Mouse (Mus musculus) layer of hippocampus, adult 8-10 months (tissue): ENCODE data around the gene Scai. TPM values are rescaled to one million over a fixed set of nuclear protein-coding genes. Genes with fewer than 3 reads are reported as not detected.
A peak's percentile ranks its signal among the peaks of the same experiment; 100 is the strongest.
"Not testable (repeated sequence)": the region's sequence is repeated elsewhere in the genome, so short reads cannot be mapped to it uniquely, and the experiment has no call there.

ENCODE experiments used
- DNase-seq, 2 experiments: peaks; one replicate each; pipeline ENCODE4 v3.0.0; 2022; ENCODE audit warnings: low spot score in 2 of 2
- total RNA-seq, 4 experiments: library from RNA; stranded (reverse); gene quantifications; 2 replicates each; pipeline ENCODE4 v1.2.4; 2022

Scai gene
- total RNA-seq, 4 experiments from 2014 or later, result 50.6 to 68.0 (median 56.8) TPM

DNA sequence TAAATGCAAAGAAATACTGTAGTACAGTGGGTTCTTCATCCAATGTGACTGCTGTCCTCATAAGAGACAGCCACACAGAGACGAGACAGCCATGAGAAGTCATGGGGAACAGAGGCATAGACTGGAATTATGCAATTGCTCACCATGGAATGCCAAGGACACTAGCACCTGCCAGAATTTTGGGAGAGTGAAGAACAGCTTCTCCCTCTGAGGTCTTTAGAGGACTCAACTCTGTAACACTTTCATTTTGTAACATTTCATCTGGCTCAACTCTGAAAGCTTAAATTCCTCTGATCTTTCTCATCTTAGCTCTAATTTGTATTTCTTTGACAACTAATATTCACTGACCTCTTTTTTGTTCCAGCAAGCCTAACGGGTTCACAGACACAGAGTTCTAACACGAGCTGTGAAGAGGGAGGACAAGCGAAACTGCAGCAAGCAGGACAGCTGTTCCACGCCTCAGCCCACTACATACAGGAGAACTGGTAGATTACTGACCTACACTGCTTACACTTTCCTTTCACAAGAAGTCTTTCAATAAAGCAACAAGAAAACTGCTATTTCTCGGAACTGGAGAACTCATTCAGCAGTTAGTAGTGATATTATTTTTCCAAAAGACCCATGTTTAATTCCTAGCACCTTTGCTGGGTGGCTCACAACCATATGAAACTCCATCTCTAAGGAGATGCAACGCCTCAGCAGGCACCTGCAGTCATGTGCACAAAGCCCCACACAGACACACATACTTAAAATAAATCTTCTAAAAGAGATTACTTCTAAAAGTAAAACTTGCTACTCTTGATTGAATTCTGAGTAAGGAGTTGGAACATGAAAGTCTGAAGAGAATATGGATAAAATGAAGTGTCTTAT is 49.7 kb downstream of the Scai start:
- DNase-seq, result no peak

DNA sequence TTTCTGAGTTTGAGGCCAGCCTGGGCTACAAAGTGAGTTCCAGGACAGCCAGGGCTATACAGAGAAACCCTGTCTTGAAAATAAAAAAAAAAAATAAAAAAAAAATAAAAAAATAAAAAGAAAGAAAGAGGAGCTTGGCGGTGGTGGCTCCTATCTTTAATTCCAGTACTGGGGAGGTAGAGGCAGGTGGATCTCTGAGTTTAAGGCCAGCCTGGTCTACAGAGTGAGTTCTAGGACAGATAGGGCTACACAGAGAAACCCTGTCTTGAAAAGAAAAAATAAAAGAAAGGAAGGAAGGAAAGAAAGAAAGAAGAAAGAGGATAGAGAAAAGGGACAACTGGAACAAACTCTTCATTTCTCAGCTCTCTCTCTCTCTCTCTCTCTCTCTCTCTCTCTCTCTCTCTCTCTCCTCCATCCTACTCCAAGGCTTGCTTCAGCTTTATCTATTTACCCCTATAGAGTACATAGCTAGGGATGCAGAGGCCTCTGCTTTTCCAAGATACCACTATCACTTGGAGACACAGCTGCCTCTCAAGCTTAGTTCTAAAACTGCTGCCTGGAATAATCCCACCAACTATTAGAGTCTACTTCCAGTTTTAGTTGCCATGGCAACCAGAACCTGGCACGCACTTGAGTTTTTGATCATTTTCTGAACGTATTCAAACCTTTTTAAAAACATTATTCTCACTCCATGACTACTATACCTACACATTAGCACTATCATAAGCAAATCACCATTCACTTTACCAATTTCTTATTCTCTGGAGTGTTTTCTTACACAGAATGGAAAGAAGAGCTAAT is 60.8 kb downstream of the Scai start:
- DNase-seq, result peak in 1 of 2 experiments; percentile 49

GRCm38 (mm10) chr2:39124167-39124566 is 66.4 kb downstream of the Scai start:
- no peak for DNase-seq

- DNase-seq, result no peak
These were observed 69.4 kb downstream of the Scai start for GRCm38 (mm10) chr2:39121137-39121536.

DNA sequence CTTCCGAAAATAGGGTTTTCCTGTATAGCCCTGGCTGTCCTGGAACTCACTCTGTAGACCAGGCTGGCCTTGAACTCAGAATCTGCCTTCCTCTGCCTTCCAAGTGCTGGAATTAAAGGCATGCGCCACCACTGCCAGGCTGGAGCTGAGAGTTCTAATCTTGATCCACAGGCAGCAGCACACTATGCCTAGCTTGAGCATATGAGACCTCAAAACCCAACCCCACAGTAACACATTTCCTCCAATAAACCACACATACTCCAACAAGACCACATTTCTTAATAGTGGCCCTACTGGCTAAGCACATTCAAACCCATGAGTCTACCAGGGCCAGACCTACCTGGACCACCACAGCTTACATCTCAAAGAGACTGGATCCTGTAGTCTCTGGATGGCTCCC is 74.0 kb downstream of the Scai start:
- DNase-seq, result no peak

- DNase-seq, result no peak
These were observed 76.4 kb downstream of the Scai start for GRCm38 (mm10) chr2:39114093-39114492.

GRCm38 (mm10) chr2:39110514-39110913 is 80.0 kb downstream of the Scai start:
- DNase-seq, result no peak

DNA sequence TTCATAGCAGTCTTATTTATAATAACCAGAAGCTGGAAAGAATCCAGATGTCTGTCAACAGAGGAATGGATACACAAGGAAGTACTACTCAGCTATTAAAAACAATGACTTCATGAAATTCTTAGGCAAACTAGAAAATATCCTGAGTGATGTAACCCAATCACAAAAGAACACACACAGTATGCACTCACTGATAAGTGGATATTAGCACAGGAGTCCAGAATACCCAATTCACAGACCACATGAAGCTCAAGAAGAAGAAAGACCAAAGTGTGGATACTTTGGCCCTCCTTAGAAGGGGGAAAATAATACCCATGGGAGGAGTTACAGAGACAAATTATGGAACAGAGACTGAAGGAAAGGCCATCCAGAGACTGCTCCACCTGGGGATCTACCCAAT is 80.8 kb downstream of the Scai start:
- DNase-seq, result not testable (repeated sequence)

DNA sequence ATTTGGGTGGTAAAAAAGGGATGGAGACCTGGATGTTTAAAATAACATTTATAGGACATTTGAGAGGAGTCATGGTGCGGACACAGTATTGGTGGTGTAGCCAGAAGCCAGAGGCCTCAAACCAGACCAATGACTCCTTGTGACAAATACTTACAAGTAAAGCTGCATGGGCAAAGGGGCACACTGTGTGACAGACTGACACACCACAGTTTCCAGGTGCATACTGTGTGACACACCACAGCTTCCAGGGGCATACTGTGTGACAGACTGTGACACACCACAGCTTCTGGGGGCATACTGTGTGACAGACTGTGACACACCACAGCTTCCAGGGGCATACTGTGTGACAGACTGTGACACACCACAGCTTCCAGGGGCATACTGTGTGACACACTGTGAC is 90.6 kb downstream of the Scai start:
- DNase-seq, result not testable (repeated sequence)

DNA sequence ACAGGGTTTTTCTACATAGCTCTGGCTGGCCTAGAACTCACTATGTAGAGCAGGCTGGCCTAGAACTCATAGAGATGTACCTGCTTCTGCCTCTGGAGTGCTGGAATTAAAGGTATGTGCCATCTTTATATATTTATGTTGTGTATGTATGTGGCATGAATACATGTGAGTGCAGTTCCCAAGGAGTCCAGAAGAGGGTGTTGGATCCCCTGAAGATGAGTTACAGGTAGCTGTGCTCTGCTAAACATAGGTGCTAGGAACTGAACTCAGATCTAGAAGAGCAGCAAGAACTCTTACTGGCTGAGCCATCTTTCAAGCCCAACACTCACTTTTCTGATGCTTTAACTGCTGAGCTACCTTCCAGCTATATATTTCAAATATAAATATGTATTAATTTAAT is 92.5 kb downstream of the Scai start:
- no peak for DNase-seq

DNA sequence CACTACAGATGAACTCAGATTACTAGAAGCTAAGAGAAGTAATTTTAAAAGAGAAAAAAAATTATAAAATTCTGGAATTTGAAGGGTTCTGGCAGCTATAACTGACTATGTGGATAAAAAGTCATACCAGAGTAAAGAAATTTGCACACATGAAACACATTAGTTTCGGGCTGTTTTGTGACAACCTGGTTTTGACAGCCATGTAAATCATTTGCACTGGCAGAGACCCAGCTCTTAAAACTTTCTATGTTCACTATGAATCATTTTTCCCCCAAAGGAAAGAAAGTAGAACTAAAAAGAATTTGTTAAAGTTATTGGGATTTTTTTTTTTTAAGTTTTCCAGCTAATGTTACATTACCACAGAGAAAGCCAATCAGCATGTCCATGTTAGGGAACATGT is 98.6 kb downstream of the Scai start:
- no peak for DNase-seq

DNA sequence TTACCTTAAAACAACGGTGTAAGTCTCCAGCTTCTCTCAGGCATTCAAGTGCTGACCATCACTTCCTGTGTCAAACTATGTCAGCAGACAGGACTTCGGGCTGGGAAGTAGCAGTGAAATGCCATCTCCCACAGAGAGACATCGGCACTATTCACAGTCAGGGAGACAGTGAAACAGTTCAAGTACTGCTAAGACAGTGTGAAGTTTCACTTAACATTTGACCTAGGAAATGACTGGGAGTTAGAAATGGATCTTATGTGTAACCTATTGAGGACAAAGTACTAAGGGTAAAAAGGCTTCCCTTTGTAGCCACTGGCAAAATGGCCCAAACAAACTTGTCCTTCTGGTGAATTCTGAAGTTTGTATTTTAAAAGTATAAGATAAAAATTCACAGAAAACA is 107.8 kb downstream of the Scai start:
- no peak for DNase-seq

DNA sequence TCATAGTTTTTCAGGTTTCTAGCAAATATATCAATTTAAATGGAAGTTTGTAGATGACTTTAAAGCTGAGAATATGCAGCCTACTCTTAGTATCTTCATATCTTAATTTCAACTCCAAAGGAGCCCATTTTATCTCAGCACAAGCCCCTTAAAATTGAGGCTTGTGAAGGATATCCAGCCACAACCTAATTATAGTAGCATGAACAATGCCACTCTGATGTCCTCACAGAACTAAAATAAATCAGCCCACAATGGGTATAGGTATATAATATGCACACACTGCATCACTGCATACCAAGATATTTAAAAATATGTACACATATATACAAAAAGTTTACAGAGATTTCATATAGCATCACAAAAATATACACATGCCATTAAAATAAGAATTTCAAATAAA is 119.9 kb downstream of the Scai start:
- DNase-seq, result no peak

DNA sequence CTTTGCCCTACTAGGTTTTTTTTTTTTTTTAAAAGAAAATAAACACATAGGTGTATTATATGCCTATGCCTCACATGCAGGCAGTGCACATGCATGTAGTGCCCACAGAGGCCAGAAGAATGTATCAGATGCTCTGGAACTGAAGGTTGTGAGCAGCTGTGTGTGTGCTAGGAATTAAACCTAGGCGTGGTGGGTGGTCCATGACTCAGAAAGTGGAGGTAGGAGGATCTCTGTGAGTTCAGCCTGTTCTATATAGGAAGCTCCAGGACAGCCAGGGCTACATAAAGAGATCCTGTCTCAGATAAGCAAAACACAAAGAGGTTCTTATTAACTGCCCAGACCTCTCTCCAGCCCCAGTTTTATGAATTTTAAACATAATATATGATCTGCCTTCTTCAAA is 121.4 kb downstream of the Scai start:
- no peak for DNase-seq

DNA sequence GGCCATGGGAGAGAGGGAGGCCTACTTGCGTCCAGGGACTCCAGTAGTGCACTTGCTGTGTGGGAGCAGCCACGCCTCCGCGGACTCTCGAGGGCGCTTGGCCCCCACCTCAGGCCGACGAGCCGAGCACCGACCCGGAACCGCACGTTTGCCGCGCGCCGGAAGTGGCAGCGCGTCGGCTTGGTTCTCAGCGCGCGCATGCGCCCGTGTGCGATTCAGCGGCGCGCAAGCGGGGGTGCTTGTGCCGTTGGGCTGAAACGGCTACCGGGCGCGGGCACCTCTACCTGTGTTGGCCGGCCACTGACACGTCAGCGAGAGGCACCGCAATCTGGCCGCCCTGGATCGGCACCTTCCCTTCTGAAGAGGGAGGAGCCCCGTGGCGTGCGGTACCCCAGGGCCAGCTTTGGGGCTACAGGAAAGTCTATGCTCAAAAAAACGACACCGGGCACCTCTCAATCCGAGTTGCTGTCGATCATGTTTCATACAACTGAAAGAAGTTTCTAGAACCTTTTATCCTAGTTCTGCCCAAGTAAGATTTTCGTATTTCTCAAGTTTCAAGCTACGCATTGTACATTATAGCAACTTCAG is 125.0 kb downstream of the Scai start, which contains the start of gene Golga1:
Golga1 (minus strand) TSS at position 142 of the 588 bp plus-strand sequence.
- DNase-seq, result peak; percentile 83 to 85

GRCm38 (mm10) chr2:39064687-39065399 is 125.7 kb downstream of the Scai start:
- DNase-seq, result peak in 1 of 2 experiments; percentile 17

- DNase-seq, result no peak
These were observed 142.0 kb downstream of the Scai start for GRCm38 (mm10) chr2:39048515-39048914.

- DNase-seq, result no peak
These were observed 150.3 kb downstream of the Scai start for GRCm38 (mm10) chr2:39040215-39040614.

GRCm38 (mm10) chr2:39031611-39032010 is 158.9 kb downstream of the Scai start:
- DNase-seq, result no peak

DNA sequence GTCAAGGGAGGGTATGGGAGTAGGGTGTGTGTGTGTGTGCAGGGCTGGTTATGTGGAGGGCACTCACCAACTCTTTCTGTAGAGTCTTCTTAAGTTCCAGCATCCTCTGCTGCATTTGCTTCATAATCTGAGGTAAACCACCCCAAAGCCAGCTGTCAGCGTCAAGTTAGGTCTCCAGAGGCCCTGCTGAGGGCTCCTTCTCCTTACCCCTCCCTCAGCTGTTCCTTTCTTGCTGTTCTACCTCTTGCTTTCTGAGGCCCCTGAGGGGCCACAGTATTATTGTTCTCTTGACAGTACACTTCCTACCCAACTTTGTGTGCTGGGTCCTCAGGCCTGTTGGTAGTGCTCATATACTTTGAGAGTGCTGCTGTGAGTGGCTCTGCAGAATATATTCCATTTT is 170.5 kb downstream of the Scai start:
- no peak for DNase-seq

DNA sequence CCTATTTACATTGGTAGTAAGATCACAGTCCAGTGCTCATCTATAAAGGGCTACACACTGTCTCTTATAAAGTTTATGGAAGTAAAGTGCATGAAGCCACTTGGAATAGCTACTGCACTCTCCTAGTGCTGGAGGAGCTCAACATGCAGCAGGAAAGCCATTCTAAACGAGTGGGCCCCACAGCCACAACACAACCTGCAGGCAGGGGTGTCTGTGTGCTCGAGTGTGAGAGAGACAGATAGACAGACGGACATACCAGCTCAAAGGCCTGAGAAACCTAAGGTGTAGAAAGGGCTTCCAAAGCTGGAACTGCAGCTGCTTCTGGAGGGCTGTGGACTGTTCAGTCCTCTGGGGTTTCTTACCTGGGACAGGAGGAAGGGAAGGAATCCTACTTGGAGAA is 174.0 kb downstream of the Scai start:
- no peak for DNase-seq
